Comparison of ENCODE assay signal across 8 mouse cellular contexts in the genomic region with DNA sequence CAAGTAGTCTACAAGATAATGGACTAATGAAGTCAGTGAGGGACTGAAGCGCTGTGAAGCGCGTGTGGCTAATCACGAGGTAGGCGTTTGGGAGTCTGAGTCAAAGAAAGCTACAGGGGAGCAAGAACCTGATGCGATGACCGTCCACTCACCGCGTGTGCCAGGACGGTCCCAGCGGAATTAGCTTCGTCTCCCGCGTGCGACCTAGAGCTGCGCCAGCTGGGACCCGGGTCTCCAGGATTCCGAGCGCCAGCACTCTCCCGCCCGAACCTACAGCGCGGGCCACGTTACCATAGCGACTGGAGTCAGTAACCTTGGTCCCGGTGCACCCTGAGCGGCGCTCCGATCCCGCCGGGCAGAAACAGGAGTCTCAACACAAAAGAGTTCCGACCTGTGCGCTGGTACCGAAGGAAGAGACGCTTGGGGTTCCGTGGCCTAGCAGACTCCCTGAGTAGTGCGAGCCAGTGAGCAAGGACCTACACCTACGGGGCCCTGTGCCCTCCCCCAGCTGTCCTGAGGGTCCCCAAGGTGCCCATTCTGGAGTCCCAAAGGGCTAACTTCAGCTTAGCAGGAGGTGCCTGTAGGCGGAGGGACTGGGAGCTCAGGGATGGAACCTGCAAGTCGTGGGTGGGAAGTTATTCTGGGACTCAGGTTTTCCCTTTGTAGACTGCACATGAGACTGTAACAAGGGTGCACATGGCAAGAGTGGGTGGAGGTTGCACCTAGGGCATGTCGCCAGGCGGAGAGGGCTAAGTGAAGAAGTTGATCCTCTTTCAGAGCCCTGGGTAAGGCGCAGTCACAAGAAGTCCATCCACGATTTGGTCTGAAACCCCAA. TPM values are rescaled to one million over a fixed set of nuclear protein-coding genes. Genes with fewer than 3 reads are reported as not detected.
DNase-seq lines count a peak whose midpoint lies in the region; ATAC-seq lines count a peak whose summit lies in the region.

A gene (minus strand): TSS at position 309 of the 835 bp plus-strand sequence.

- peak; percentile 91 for ATAC-seq in hindbrain, embryonic 15.5 days (ENCODE audit: low FRiP score, low read depth)

- peak within 1 kb of the TSS; percentile 55 for H3K9ac ChIP-seq in hindbrain, embryonic 15.5 days

- no peaks in the 10 kb centered on the region for H3K36me3 ChIP-seq in hindbrain, embryonic 15.5 days
- no peaks in the 10 kb centered on the region for H3K36me3 ChIP-seq in macrophage (ENCODE audit: inconsistent target)

- WGBS in hindbrain, embryonic 15.5 days = 9% methylated on average over 44 of the region's 44 CpGs
- 12% methylated on average over 42 of the region's 44 CpGs for WGBS in macrophage (ENCODE audit: missing documents)

- peak within 1 kb of the TSS; percentile 82 for H3K4me2 ChIP-seq in hindbrain, embryonic 15.5 days

- 0 out of 2 replicates have a peak within 1 kb of the TSS, but pooled peaks have one; percentile 40 for H3K27ac ChIP-seq in hindbrain, embryonic 15.5 days (replicated peaks)
- peak within 1 kb of the TSS; percentile 34 for H3K27ac ChIP-seq in macrophage

- no peaks in the 10 kb centered on the region for H3K9me3 ChIP-seq in hindbrain, embryonic 15.5 days

- H3K79me2 ChIP-seq in macrophage (ENCODE audit: inconsistent target) = peaks cover 12% of the 10 kb centered on the region; the same call in 1 of the 2 replicates

- H3K27me3 ChIP-seq in hindbrain, embryonic 15.5 days = no peaks in the 10 kb centered on the region

- DNase-seq in T-cell, adult 2 months (ENCODE audit: low spot score) = peak; percentile 86
- peak; percentile 93 to 96 for DNase-seq in cerebellum, postnatal 25 days
- peak; percentile 95 for DNase-seq in frontal cortex, postnatal 36 days (ENCODE audit: low spot score in 2 of 2)
- peak; percentile 90 to 94 for DNase-seq in left cerebral cortex, adult 18-20 months (ENCODE audit: low spot score in 2 of 2)
- DNase-seq in right cerebral cortex, adult 18-20 months = peak; percentile 92
- DNase-seq in urinary bladder, postnatal 25 days (ENCODE audit: low spot score) = peak; percentile 89

- H3K4me3 ChIP-seq in hindbrain, embryonic 15.5 days = peak within 1 kb of the TSS; percentile 80
- peak within 1 kb of the TSS; percentile 73 for H3K4me3 ChIP-seq in macrophage (ENCODE audit: inconsistent target)

- H3K4me1 ChIP-seq in hindbrain, embryonic 15.5 days (replicated peaks) = peaks cover 13% of the 10 kb centered on the region

RNA-seq across cellular contexts. Expression of the gene that starts here (rescaled TPM):
- polyA plus RNA-seq in hindbrain, embryonic 15.5 days (2015; fragmentation: Nextera tagmentation; extraction: Ambion mirVana) = 5.7 and 6.1 TPM in 2 replicates
- 1 to 10 TPM; 7.2 to 9.3 TPM for total RNA-seq in left cerebral cortex, adult 18-20 months (2021)
- 10 to 100 TPM in 22 of 26 experiments, 1 to 10 TPM in 4; 4.9 to 30.4 (median 18.1) TPM for total RNA-seq in macrophage (2018; cell fraction: chromatin; rRNA removed)
- total RNA-seq in macrophage (2018; cell fraction: cytosol; rRNA removed) = 1 to 10 TPM in 25 of 26 experiments, under 1 TPM in 1; 0.86 to 2.5 (median 1.6) TPM
- total RNA-seq in macrophage (2018; cell fraction: nucleus; rRNA removed) = 10 to 100 TPM in 11 of 26 experiments, 1 to 10 TPM in 15; 2.1 to 20.2 (median 8.7) TPM
- polyA plus RNA-seq in macrophage (2018) = 1.4 to 3.2 TPM (median 1.7 TPM) in 3 replicates

Comparison
In these comparisons a context has a peak if more than half of its experiments do, and no peak if none do; other contexts are left out.
1. Peak in every context shown above with its lines: DNase-seq, ATAC-seq, H3K4me3 ChIP-seq and H3K27ac ChIP-seq.